Mouse (Mus musculus) midbrain, embryonic 15.5 days (tissue): ENCODE results near the gene Crybb2. TPM values are rescaled to one million over a fixed set of nuclear protein-coding genes. Genes with fewer than 3 reads are reported as not detected.

Experiments used
- ATAC-seq: fragments of 200-750 bp; cut with Nextera tagmentation; replicated peaks from 2 replicates; pipeline ENCODE4 v1.8.0; 2017; ENCODE audit warnings: moderate TSS enrichment
- H3K27ac ChIP-seq: fragments of 300-500 bp; sonication (generic); 2 replicates; pipeline ENCODE4 v1.5.1; 2015; ENCODE audit warnings: mild to moderate bottlenecking, inconsistent platforms
- H3K27me3 ChIP-seq: fragments of 300-500 bp; sonication (generic); replicated peaks from 2 replicates; pipeline ENCODE4 v1.6.1; 2015; ENCODE audit warnings: inconsistent platforms
- H3K36me3 ChIP-seq: fragments of 300-500 bp; sonication (generic); replicated peaks from 2 replicates; pipeline ENCODE4 v1.6.1; 2015; ENCODE audit warnings: inconsistent platforms
- H3K4me1 ChIP-seq: fragments of 300-500 bp; sonication (generic); 2 replicates; pipeline ENCODE4 v1.6.1; 2015; ENCODE audit warnings: inconsistent platforms
- H3K4me2 ChIP-seq: fragments of 300-500 bp; sonication (generic); 2 replicates; pipeline ENCODE4 v1.6.1; 2015; ENCODE audit warnings: inconsistent platforms, mild to moderate bottlenecking, moderate library complexity
- H3K4me3 ChIP-seq: fragments of 300-500 bp; sonication (generic); 2 replicates; pipeline ENCODE4 v1.5.1; 2015; ENCODE audit warnings: mild to moderate bottlenecking, inconsistent platforms
- H3K9ac ChIP-seq: fragments of 300-500 bp; sonication (generic); 2 replicates; pipeline ENCODE4 v1.6.1; 2015; ENCODE audit warnings: mild to moderate bottlenecking, inconsistent platforms
- H3K9me3 ChIP-seq: fragments of 300-500 bp; sonication (generic); 2 replicates; pipeline ENCODE4 v1.6.1; 2016; ENCODE audit warnings: inconsistent platforms
- WGBS: fragments of 180-500 bp; shearing (Covaris S2); methylation state at CpG from one replicate; pipeline ENCODE4 v1.1.7; 2015; ENCODE audit warnings: mixed read lengths; 5-methylcytosine and 5-hydroxymethylcytosine counted together
- polyA plus RNA-seq: library from polyadenylated mRNA; unstranded; fragments of >200 nt; fragmentation: Nextera tagmentation; extraction: Ambion mirVana; gene quantifications from 2 replicates; pipeline ENCODE4 v1.2.1, GENCODE M21; 2015

Crybb2 gene
- polyA plus RNA-seq, 1 experiment from 2014 or later, result not detected

DNA sequence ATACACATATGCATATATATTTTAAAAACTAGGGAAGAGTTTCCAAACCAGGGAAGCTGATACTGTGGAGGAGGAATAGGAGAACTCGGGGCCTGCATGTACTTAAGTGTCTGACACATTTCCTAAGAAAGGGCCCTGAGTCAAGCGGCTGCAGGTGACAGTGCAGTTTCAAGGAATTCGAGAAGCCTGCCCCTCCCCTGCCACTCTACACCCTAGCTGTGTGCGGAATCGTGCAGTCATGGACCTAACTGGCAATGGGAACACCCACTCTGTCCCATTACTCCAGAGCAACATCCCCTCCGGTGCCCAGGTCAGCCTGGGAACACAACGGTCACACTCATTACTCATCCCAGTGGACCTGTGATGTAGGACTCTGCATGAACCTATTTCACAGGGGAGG lies 36.7 kb upstream of the Crybb2 start:
- no peak overlapping the region for H3K4me2 ChIP-seq
- no peaks in the 10 kb centered on the region for H3K9me3 ChIP-seq
- no peak overlapping the region for H3K27ac ChIP-seq
- H3K9ac ChIP-seq, result no peak overlapping the region
- H3K27me3 ChIP-seq, result no peaks in the 10 kb centered on the region
- peaks cover 16% of the 10 kb centered on the region for H3K4me1 ChIP-seq
- no peaks in the 10 kb centered on the region for H3K36me3 ChIP-seq
- 84% methylated on average over 7 of the region's 7 CpGs for WGBS
- ATAC-seq, result no peak
- H3K4me3 ChIP-seq, result no peak overlapping the region

DNA sequence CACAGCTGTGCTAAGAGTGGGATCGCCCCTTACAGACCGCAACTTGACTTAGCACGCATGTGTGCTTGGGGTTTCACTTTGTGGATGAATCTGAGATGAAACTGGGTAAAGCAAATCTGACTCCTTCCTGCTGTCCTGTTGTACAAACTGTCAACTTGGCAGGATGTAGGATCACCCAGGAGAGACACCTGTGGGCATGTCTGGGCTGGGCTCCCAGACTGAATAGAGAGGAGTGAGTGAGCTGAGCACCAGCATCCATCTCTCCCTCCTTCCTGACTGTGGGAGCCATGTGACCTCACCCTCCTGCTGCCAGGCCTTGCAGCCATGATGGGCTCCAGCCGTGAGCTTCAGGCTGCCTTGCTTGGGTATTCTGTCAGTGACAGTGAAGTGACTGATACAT lies 35.6 kb upstream of the Crybb2 start:
- WGBS, result 89% methylated on average over 4 of the region's 4 CpGs
- no peak overlapping the region for H3K4me3 ChIP-seq
- H3K4me2 ChIP-seq, result no peak overlapping the region
- no peaks in the 10 kb centered on the region for H3K27me3 ChIP-seq
- H3K9me3 ChIP-seq, result no peaks in the 10 kb centered on the region
- H3K4me1 ChIP-seq, result peaks cover 8% of the 10 kb centered on the region
- no peak overlapping the region for H3K27ac ChIP-seq
- H3K9ac ChIP-seq, result no peak overlapping the region
- no peaks in the 10 kb centered on the region for H3K36me3 ChIP-seq
- ATAC-seq, result no peak

DNA sequence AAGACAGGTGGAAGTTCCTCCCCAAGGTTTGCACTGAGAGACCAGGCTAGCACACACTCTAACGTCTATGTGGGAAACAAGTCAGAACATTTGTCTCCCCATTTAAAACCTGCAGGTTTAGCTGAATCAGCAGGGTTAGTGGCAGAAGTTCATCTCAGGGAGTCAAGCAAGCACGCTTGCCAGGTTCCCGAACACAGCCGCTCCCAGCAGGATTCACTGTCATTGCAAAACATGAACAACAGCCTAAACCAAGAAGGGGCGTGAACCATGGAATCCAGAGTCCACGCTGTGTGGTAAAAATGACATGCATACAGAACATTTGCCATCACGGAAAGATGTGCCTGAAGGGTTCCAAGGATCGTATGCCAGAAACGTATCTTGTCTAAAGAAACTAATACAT lies 35.1 kb upstream of the Crybb2 start:
- no peaks in the 10 kb centered on the region for H3K9me3 ChIP-seq
- no peak overlapping the region for H3K4me3 ChIP-seq
- no peak overlapping the region for H3K9ac ChIP-seq
- peaks cover 8% of the 10 kb centered on the region for H3K4me1 ChIP-seq
- no peak overlapping the region for H3K27ac ChIP-seq
- no peaks in the 10 kb centered on the region for H3K27me3 ChIP-seq
- H3K36me3 ChIP-seq, result no peaks in the 10 kb centered on the region
- H3K4me2 ChIP-seq, result no peak overlapping the region
- no peak for ATAC-seq
- 83% methylated on average over 9 of the region's 9 CpGs for WGBS

DNA sequence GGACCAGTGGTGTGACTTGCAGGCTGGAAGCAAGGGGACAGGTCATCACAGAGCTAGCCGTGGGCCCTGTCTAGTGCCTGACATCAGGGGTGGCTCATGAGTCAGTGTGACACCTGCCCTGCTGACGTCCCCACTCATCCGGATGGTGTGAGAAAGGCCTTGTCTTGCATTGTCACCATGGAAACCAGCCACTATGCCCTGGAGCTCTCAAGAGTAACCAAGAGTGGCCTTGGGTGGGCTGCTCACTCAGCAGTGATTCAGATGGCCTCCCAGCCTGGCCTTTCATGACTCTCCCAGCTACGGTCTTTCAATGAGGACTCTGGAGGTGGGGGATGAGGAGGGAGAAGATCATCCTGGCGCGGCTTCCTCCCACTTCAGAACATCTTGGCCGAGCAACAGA lies 32.5 kb upstream of the Crybb2 start:
- Histone ChIP-seq H3K9me3 (no peaks in the 10 kb centered on the region), H3K4me3 (no peak overlapping the region), H3K36me3 (no peaks in the 10 kb centered on the region), H3K9ac (no peak overlapping the region), H3K27me3 (no peaks in the 10 kb centered on the region), H3K4me2 (no peak overlapping the region), H3K27ac (no peak overlapping the region), H3K4me1 (peaks cover 8% of the 10 kb centered on the region)
- ATAC-seq, result 0 out of 2 replicates have a peak, but pooled peaks have one; percentile 22
- WGBS, result 11% methylated on average over 7 of the region's 7 CpGs

DNA sequence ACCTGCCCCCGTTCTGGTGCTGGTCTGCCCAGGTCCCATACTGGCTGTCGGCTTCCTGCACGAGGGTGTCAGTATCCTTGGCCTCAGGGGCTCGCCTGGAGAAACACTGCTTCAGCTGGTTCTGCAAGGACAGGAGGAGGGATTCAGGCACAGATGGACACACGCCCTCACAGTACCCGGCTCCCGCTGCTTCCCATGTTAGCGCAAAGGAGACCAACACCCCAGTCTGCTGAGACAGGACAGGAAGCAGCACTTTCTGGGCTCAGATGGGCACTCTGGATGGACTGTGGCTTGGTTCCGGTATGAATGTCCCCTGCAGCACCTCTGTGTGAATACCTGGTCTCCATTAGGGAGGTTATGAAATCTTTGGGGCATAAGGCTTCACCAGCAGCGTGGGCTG lies 31.5 kb upstream of the Crybb2 start:
- no peaks in the 10 kb centered on the region for H3K27me3 ChIP-seq
- H3K27ac ChIP-seq, result no peak overlapping the region
- ATAC-seq, result no peak
- no peaks in the 10 kb centered on the region for H3K9me3 ChIP-seq
- no peaks in the 10 kb centered on the region for H3K36me3 ChIP-seq
- no peak overlapping the region for H3K4me3 ChIP-seq
- H3K4me1 ChIP-seq, result peaks cover 8% of the 10 kb centered on the region
- H3K9ac ChIP-seq, result no peak overlapping the region
- WGBS, result 92% methylated on average over 10 of the region's 10 CpGs
- no peak overlapping the region for H3K4me2 ChIP-seq

DNA sequence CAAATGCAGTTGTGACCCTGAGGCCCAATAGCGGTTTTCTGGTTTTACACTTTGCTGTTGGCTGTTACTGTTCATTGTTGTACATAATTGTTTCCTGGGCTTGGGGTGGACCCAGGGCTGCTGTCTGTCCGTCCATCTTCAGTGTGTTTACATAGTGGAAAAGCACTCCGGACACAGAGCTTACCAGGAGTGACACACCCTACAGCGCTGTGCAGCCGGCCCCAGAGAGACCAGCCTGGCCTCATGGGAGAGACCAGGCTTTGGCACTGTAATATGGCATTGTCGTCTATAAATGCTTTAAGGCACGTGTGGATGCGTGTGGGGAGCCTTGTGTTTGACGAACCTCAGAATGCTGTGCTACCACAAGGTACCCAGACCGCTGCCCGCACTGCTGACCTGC lies 30.5 kb upstream of the Crybb2 start:
- Histone ChIP-seq H3K4me1 (peaks cover 8% of the 10 kb centered on the region), H3K36me3 (no peaks in the 10 kb centered on the region), H3K27ac (no peak overlapping the region), H3K4me3 (no peak overlapping the region), H3K9ac (no peak overlapping the region), H3K4me2 (no peak overlapping the region), H3K9me3 (no peaks in the 10 kb centered on the region), H3K27me3 (no peaks in the 10 kb centered on the region)
- WGBS, result 92% methylated on average over 11 of the region's 11 CpGs
- ATAC-seq, result no peak

DNA sequence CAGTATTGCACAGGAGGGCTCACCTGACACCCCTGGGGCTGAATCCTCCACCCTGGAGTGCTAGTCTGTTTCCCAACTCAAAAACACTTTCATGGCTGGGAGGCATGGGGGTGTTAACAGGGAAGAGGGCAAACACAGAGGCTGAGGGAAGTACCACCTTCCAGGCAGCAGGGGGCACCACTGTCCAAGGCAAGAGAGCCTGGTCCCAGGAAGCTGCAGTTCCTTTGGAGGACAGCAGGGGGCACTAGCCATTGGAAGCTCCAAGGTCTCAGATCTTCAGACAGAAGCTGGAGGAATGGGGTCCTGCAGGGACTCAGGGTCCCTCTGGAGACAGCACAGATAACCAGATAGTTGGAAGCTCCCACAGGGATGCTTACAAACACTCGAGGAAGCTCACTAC lies 29.6 kb upstream of the Crybb2 start:
- Histone ChIP-seq H3K27me3 (no peaks in the 10 kb centered on the region), H3K4me2 (no peak overlapping the region), H3K4me3 (no peak overlapping the region), H3K36me3 (no peaks in the 10 kb centered on the region), H3K4me1 (peaks cover 8% of the 10 kb centered on the region), H3K9ac (no peak overlapping the region), H3K27ac (no peak overlapping the region), H3K9me3 (no peaks in the 10 kb centered on the region)
- peak; percentile 28; the same call in 1 of the 2 replicates for ATAC-seq
- WGBS, result 29% methylated on average over 1 of the region's 1 CpGs

DNA sequence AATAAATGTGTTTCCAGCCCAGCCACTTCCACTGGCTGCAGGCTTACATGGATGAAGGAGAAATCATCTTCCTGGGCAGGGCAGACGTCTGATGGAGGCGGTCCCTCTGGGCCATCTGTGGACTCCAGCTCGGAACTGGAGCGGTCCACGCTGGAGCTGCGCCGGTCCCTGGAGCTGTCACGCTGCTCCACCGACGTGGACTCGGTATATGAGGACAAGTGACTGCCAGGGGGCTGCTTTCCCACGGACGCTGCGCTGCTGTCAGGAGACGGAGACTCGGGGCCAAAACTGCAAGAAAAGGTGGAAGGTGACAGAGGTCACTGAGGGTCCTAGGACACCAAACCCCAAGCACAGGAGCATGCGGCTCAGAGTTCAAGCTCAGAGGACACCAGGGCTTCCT lies 27.6 kb upstream of the Crybb2 start:
- H3K4me1 ChIP-seq, result peaks cover 5% of the 10 kb centered on the region
- H3K9me3 ChIP-seq, result no peaks in the 10 kb centered on the region
- H3K27ac ChIP-seq, result no peak overlapping the region
- no peaks in the 10 kb centered on the region for H3K36me3 ChIP-seq
- 93% methylated on average over 17 of the region's 17 CpGs for WGBS
- H3K9ac ChIP-seq, result no peak overlapping the region
- no peak overlapping the region for H3K4me3 ChIP-seq
- no peak overlapping the region for H3K4me2 ChIP-seq
- no peaks in the 10 kb centered on the region for H3K27me3 ChIP-seq
- ATAC-seq, result no peak

DNA sequence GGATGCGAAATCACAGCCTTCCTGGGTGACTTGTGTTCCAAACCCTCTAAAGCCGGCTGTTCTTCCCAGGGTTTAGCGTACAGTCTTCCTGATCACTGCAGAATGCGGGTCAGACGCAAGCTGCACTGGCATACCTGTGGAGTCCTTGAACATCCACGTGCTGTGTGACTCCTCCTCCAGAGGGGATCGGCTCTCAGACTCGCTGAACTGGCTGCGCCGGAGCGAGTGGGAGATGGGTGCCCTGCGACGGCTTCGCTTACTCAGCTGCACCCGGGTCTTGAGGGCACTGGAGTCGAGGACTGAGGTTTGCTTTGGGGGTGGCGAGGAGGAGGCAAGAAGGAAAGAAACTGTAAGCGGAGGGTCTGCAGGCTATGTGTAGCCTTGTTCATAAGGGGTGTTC lies 25.5 kb upstream of the Crybb2 start:
- H3K36me3 ChIP-seq, result no peaks in the 10 kb centered on the region
- H3K9ac ChIP-seq, result no peak overlapping the region
- H3K4me2 ChIP-seq, result no peak overlapping the region
- H3K9me3 ChIP-seq, result no peaks in the 10 kb centered on the region
- no peak overlapping the region for H3K4me3 ChIP-seq
- H3K27ac ChIP-seq, result no peak overlapping the region
- 91% methylated on average over 18 of the region's 18 CpGs for WGBS
- no peaks in the 10 kb centered on the region for H3K27me3 ChIP-seq
- no peaks in the 10 kb centered on the region for H3K4me1 ChIP-seq
- ATAC-seq, result no peak

DNA sequence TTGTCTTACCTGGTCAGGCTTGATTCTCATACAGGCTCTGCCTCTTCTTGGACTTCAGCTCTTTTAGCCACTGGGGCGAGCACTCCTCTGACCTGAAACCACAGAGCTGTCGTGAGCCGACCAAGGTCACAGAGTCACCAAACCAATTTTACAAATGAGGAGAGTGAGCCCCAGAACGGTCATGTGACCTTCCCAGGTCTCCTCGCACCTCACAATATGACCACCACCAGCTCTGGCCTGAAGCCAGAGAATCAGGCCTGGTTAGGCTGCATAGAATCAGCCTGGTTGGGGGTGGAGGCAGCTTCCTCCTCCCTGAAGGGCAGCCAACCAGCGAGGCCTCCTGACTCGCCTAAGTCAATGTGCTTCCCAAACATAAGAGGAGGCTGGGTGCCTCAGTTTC lies 22.5 kb upstream of the Crybb2 start:
- WGBS, result 80% methylated on average over 7 of the region's 7 CpGs
- no peaks in the 10 kb centered on the region for H3K36me3 ChIP-seq
- H3K4me1 ChIP-seq, result no peaks in the 10 kb centered on the region
- H3K27ac ChIP-seq, result no peak overlapping the region
- no peaks in the 10 kb centered on the region for H3K9me3 ChIP-seq
- no peak for ATAC-seq
- no peak overlapping the region for H3K9ac ChIP-seq
- no peaks in the 10 kb centered on the region for H3K27me3 ChIP-seq
- no peak overlapping the region for H3K4me2 ChIP-seq
- no peak overlapping the region for H3K4me3 ChIP-seq

DNA sequence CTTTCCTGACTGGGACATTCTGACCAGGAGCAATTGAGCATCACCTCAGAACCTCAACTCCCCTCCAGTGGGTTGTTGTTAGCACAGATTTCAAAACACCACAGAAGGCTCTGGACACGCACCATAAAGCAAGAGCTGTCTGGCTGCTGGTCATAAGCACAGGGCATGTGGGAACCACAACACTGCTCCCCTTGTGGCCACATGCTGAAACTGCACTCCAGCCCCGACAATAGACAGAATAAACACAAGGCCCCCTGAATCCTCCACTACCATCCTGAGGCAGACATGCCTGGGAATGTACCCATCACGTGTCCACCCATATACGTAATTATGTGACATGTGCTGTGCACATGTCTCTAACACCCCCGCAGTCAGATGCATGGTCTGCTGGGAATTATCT lies 21.2 kb upstream of the Crybb2 start:
- no peak overlapping the region for H3K4me3 ChIP-seq
- ATAC-seq, result no peak; the same call in 1 of the 2 replicates
- no peaks in the 10 kb centered on the region for H3K36me3 ChIP-seq

DNA sequence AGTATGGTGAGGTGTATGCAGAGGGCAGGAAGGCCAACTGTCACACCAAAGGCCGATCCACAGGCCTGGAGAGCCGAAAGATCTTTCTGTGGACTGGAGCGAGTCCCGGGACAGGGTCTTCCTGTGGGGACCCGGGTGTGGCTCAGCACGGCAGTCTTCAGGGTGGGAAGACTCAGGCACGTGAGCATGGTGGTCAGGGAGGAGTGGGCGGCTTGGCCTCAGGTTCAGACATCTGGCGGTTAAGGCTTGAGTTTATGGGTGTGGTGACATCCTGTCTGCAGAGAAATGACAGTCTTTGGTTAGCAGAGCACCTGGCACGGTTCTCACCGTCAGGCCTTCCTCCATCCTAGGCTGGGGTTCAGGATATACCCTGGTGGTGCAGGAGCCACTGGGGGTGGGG lies 20.8 kb upstream of the Crybb2 start:
- no peak for ATAC-seq
- no peak overlapping the region for H3K4me2 ChIP-seq
- WGBS, result 95% methylated on average over 11 of the region's 11 CpGs
- H3K36me3 ChIP-seq, result no peaks in the 10 kb centered on the region
- 0 out of 2 replicates have a peak, but pooled peaks cover 8% of the 10 kb centered on the region for H3K4me1 ChIP-seq
- no peak overlapping the region for H3K9ac ChIP-seq
- H3K4me3 ChIP-seq, result no peak overlapping the region
- no peaks in the 10 kb centered on the region for H3K9me3 ChIP-seq
- no peaks in the 10 kb centered on the region for H3K27me3 ChIP-seq
- H3K27ac ChIP-seq, result no peak overlapping the region

More for the DNA sequence above, 21.2 kb upstream of the Crybb2 start:
- H3K4me1 ChIP-seq, result 0 out of 2 replicates have a peak, but pooled peaks cover 8% of the 10 kb centered on the region
- no peaks in the 10 kb centered on the region for H3K27me3 ChIP-seq
- WGBS, result 58% methylated on average over 5 of the region's 5 CpGs
- H3K4me2 ChIP-seq, result no peak overlapping the region
- no peaks in the 10 kb centered on the region for H3K9me3 ChIP-seq
- H3K27ac ChIP-seq, result no peak overlapping the region
- H3K9ac ChIP-seq, result no peak overlapping the region

DNA sequence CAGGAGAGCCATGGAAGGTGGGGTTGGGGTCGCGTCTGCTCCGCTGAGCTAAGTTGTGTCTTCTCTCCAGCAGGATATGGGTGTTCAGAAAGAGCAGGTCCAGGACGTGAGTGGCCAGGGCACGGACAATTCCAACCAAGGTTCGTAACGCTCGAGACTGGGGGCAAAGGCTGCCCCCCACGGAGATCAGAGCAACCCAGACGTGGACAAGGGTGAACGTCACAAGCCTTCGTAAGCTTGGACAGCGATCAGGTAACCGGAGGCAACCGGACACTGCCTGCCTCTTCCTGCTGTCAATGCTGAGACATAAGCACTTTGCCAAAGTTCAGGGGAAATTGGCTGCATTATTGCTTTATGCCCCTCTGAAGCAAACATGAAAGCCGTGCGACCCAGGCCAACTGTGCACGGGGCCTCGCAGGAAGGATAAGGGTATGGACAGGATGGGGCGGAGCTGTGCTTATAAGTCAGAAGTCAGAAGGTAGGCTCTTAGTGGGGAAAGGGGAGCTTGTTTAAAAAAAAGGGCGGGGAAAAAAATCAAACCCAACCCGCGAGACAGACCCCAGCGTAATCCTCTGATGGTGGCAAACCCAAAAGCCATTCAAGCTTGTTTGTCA lies 20.3 kb upstream of the Crybb2 start:
- Histone ChIP-seq H3K4me2 (no peak overlapping the region), H3K27ac (no peak overlapping the region), H3K4me1 (0 out of 2 replicates have a peak, but pooled peaks cover 8% of the 10 kb centered on the region), H3K27me3 (no peaks in the 10 kb centered on the region), H3K36me3 (no peaks in the 10 kb centered on the region), H3K9me3 (no peaks in the 10 kb centered on the region), H3K9ac (no peak overlapping the region), H3K4me3 (no peak overlapping the region)
- no peak for ATAC-seq
- WGBS, result 89% methylated on average over 24 of the region's 24 CpGs
